Mouse (Mus musculus): Measurements from ENCODE around the gene Mad2l2. TPM values are rescaled to one million over a fixed set of nuclear protein-coding genes. Genes with fewer than 3 reads are reported as not detected.
A peak's percentile ranks its signal among the peaks of the same experiment; 100 is the strongest.

The Mad2l2 gene
- polyA plus RNA-seq, 2 experiments = 55.9 to 66.0 TPM

- Histone ChIP-seq H3K27me3 (ENCODE audit: control insufficient read depth, insufficient read depth, low read length) (peaks cover 29% of the 10 kb centered on the region), H3K4me2 (replicated peaks; ENCODE audit: low read depth, low read length, severe bottlenecking) (peak overlapping the region; percentile 99), H3K4me1 (ENCODE audit: control insufficient read depth, insufficient read depth, low read length) (peaks cover 14% of the 10 kb centered on the region), H3K9me3 (ENCODE audit: control insufficient read depth, low read length) (no peaks in the 10 kb centered on the region), H3K9ac (ENCODE audit: low read depth, low read length, severe bottlenecking) (peak overlapping the region; percentile 67), H3K4me3 (replicated peaks; ENCODE audit: low read length) (peak overlapping the region; percentile 67), H3K36me3 (ENCODE audit: control insufficient read depth, insufficient read depth, low read length) (0 out of 2 replicates have a peak, but pooled peaks cover 20% of the 10 kb centered on the region), H3K27ac (replicated peaks; ENCODE audit: low read depth, low read length) (no peak overlapping the region; the same call in 1 of the 2 replicates)
- WGBS = 29% methylated on average over 27 of the region's 27 CpGs
- TF ChIP-seq POLR2A (IDR thresholded peaks at IDR 0.05; ENCODE audit: borderline replicate concordance, extremely low read depth, insufficient read depth, insufficient read length) = no peak
- no peak for ATAC-seq (ENCODE audit: low FRiP score, low read depth)
- DNase-seq (ENCODE audit: low spot score) = no peak
Measured at GRCm38 (mm10) chr4:148158436-148159348, 28.5 kb downstream of the Mad2l2 start.

- TF ChIP-seq POLR2A (IDR thresholded peaks at IDR 0.05; ENCODE audit: borderline replicate concordance, extremely low read depth, insufficient read depth, insufficient read length) = no peak
- H3K27me3 ChIP-seq (ENCODE audit: control insufficient read depth, insufficient read depth, low read length) = peaks cover 40% of the 10 kb centered on the region
- H3K4me2 ChIP-seq (replicated peaks; ENCODE audit: low read depth, low read length, severe bottlenecking) = peak overlapping the region; percentile 99
- under 1% methylated on average over 39 of the region's 55 CpGs for WGBS
- peak overlapping the region; percentile 67 for H3K9ac ChIP-seq (ENCODE audit: low read depth, low read length, severe bottlenecking)
- no peaks in the 10 kb centered on the region for H3K9me3 ChIP-seq (ENCODE audit: control insufficient read depth, low read length)
- H3K27ac ChIP-seq (replicated peaks; ENCODE audit: low read depth, low read length) = no peak overlapping the region; the same call in 1 of the 2 replicates
- 0 out of 2 replicates have a peak, but pooled peaks cover 20% of the 10 kb centered on the region for H3K36me3 ChIP-seq (ENCODE audit: control insufficient read depth, insufficient read depth, low read length)
- H3K4me1 ChIP-seq (ENCODE audit: control insufficient read depth, insufficient read depth, low read length) = peaks cover 18% of the 10 kb centered on the region
- H3K4me3 ChIP-seq (replicated peaks; ENCODE audit: low read length) = peak overlapping the region; percentile 67
- DNase-seq (ENCODE audit: low spot score) (peak; percentile 92), ATAC-seq (ENCODE audit: low FRiP score, low read depth) (peak; percentile 89)
Measured at GRCm38 (mm10) chr4:148159544-148160435, 29.6 kb downstream of the Mad2l2 start.

GRCm38 (mm10) chr4:148160436-148161390, 30.5 kb downstream of the Mad2l2 start, which contains the start of the genes Fbxo44 and Fbxo2:
Gene Fbxo44, minus strand, starts transcription at chr4:148160482.
Gene Fbxo2, plus strand, starts transcription at chr4:148160621.
- H3K4me3 ChIP-seq (replicated peaks; ENCODE audit: low read length) = peak within 1 kb of the TSS; percentile 67
- no peak within 1 kb of the TSS; the same call in 1 of the 2 replicates for H3K27ac ChIP-seq (replicated peaks; ENCODE audit: low read depth, low read length)
- peaks cover 49% of the 10 kb centered on the region for H3K27me3 ChIP-seq (ENCODE audit: control insufficient read depth, insufficient read depth, low read length)
- TF ChIP-seq POLR2A (IDR thresholded peaks at IDR 0.05; ENCODE audit: borderline replicate concordance, extremely low read depth, insufficient read depth, insufficient read length) = no peak
- peak within 1 kb of the TSS; percentile 99 for H3K4me2 ChIP-seq (replicated peaks; ENCODE audit: low read depth, low read length, severe bottlenecking)
- 0 out of 2 replicates have a peak, but pooled peaks cover 13% of the 10 kb centered on the region for H3K36me3 ChIP-seq (ENCODE audit: control insufficient read depth, insufficient read depth, low read length)
- peaks cover 18% of the 10 kb centered on the region for H3K4me1 ChIP-seq (ENCODE audit: control insufficient read depth, insufficient read depth, low read length)
- peak within 1 kb of the TSS; percentile 67 for H3K9ac ChIP-seq (ENCODE audit: low read depth, low read length, severe bottlenecking)
- H3K9me3 ChIP-seq (ENCODE audit: control insufficient read depth, low read length) = no peaks in the 10 kb centered on the region
- ATAC-seq (ENCODE audit: low FRiP score, low read depth) (peak; percentile 71), DNase-seq (ENCODE audit: low spot score) (no peak)
- 2% methylated on average over 24 of the region's 43 CpGs for WGBS

GRCm38 (mm10) chr4:148164002-148164439, 33.8 kb downstream of the Mad2l2 start:
- Histone ChIP-seq H3K36me3 (ENCODE audit: control insufficient read depth, insufficient read depth, low read length) (no peaks in the 10 kb centered on the region), H3K9me3 (ENCODE audit: control insufficient read depth, low read length) (no peaks in the 10 kb centered on the region), H3K9ac (ENCODE audit: low read depth, low read length, severe bottlenecking) (peak overlapping the region; percentile 25; the same call in 1 of the 2 replicates), H3K27ac (replicated peaks; ENCODE audit: low read depth, low read length) (no peak overlapping the region), H3K4me1 (ENCODE audit: control insufficient read depth, insufficient read depth, low read length) (peaks cover 16% of the 10 kb centered on the region), H3K4me3 (replicated peaks; ENCODE audit: low read length) (peak overlapping the region; percentile 33), H3K4me2 (replicated peaks; ENCODE audit: low read depth, low read length, severe bottlenecking) (peak overlapping the region; percentile 56), H3K27me3 (ENCODE audit: control insufficient read depth, insufficient read depth, low read length) (peaks cover 63% of the 10 kb centered on the region)
- DNase-seq (ENCODE audit: low spot score) (peak; percentile 55), ATAC-seq (ENCODE audit: low FRiP score, low read depth) (no peak)
- under 1% methylated on average over 16 of the region's 29 CpGs for WGBS
- TF ChIP-seq POLR2A (IDR thresholded peaks at IDR 0.05; ENCODE audit: borderline replicate concordance, extremely low read depth, insufficient read depth, insufficient read length) = no peak
